Mouse (Mus musculus): Measurements from ENCODE around the gene Fbln2. TPM values are rescaled to one million over a fixed set of nuclear protein-coding genes. Genes with fewer than 3 reads are reported as not detected.

The Fbln2 gene
- total RNA-seq, 2 experiments from 2014 or later: not detected

DNA sequence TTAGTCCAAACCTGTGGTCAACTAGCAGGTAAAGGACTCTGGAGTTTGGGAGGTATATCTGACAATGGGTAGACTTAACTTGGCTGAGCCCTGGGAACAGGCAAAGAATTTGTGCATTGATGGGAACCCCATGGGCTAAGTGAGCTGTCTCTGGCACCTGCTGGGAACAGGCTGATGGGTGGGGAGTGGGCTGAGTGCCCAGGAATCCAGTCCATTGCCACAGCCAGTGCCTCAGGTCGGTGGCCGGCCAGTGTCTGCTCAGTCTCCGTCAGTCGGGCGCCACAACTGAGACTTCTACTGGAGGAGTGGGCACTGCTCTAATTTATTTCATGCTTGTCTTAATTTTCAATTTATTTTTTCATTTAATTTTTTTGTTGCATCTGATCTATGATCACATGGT lies 98.9 kb downstream of the Fbln2 start:
- ATAC-seq (ENCODE audit: poor library complexity, severe bottlenecking): no peak

DNA sequence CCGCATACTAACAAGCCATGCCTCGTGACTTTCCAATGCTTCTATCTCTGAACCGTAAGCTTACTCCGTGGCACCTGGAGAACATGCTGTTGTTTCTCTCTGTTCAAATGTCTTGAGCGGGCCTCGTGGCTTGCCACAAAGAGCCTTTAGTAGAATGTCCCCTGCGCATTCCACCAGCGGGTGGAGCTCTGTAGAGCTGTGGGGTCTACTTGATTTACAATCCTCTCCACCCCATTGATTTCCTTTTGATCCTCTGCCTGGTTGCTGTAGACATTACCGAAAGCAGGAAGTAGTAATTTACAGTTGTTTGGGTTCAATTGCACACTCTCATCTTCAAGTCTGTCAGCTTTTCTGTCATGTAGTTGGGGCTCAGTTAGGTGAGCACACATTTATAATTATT lies 100.2 kb downstream of the Fbln2 start:
- no peak for ATAC-seq (ENCODE audit: poor library complexity, severe bottlenecking)

Other genes starting within 250 kb of the Fbln2 start
- gene Iqsec1, start 223.8 kb upstream of the Fbln2 start, total RNA-seq (2015): 58.0 and 61.3 TPM in 2 replicates
- 12.2 and 22.1 TPM in 2 replicates for gene Iqsec1, start 223.8 kb upstream of the Fbln2 start, total RNA-seq (2017)
- gene Nup210, start 95.6 kb upstream of the Fbln2 start, total RNA-seq (2015): 123 and 145 TPM in 2 replicates
- 124 and 148 TPM in 2 replicates for gene Nup210, start 95.6 kb upstream of the Fbln2 start, total RNA-seq (2017)
- gene Hdac11, start 55.8 kb upstream of the Fbln2 start, total RNA-seq (2015): 0.27 and 0.80 TPM in 2 replicates
- 0.16 and 0.37 TPM in 2 replicates for gene Hdac11, start 55.8 kb upstream of the Fbln2 start, total RNA-seq (2017)
- gene Wnt7a, start 198.9 kb downstream of the Fbln2 start, total RNA-seq (2015): not detected in 2 replicates
- gene Wnt7a, start 198.9 kb downstream of the Fbln2 start, total RNA-seq (2017): not detected in 2 replicates

Data from megakaryocyte, adult 5-6 weeks (primary cell).